Mouse (Mus musculus): Measurements from ENCODE around the gene Dgkg.

Dgkg gene

GRCm38 (mm10) chr16:22430211-22430951 lies 226.6 kb downstream of the Dgkg start:
- peak; percentile 65 for DNase-seq

DNA sequence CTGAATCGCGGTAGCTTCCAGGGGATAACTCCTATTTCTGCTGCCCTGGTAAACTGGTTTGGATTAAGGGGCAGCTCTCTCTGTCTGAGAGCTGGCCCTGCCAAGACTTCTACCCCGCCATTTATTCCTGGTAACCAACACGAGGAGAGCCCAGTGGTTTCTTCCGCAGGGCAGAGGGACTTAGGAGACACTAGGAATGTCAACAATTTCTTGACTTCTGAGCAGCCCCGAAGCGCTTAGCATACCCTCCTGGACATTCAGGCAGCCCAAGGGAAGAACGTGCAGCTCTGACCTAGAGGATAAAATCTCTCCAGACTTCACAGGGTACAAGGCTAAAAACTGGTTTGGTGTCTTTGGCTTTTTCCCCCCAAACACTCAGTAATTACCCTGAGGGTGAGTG lies 227.6 kb downstream of the Dgkg start:
- DNase-seq = no peak

GRCm38 (mm10) chr16:22428853-22429341 lies 228.1 kb downstream of the Dgkg start:
- peak; percentile 99 for DNase-seq

DNA sequence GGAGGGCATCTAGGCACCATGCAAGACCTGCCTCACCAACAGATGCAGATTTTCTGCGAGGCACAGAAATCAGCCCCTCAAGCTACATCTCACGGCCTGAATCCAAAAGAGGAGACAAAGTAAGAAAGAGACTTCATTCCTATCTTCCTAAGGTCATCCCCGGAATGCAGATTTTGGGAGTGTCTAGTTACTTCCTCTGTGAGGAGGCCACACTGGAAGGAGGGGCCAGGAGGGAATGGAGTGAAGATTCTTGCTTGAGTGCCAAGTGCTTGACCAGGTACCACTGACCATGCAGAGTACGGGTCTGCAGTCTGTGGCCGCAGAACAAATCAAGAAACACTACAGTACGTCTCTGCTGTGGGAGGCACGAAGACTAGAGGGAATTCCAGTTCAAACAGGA lies 230.2 kb downstream of the Dgkg start:
- DNase-seq = no peak

GRCm38 (mm10) chr16:22422256-22422655 lies 234.8 kb downstream of the Dgkg start:
- no peak for DNase-seq

Measured in retina, postnatal 1 day (tissue).